Mouse (Mus musculus) liver, postnatal 0 days (tissue): ENCODE results near the gene Dnajc16.

Experiments
- CTCF ChIP-seq: sonication (generic); IDR thresholded peaks from 2 replicates; pipeline ENCODE4 v1.5.1; 2016; ENCODE audit warnings: antibody characterized with exemption, low read depth
- EP300 ChIP-seq: IDR thresholded peaks from 2 replicates; pipeline ENCODE4 v1.6.1; 2016; ENCODE audit warnings: antibody characterized with exemption, low read depth, mild to moderate bottlenecking

GRCm38 (mm10) chr4:141784835-141785234, 5.9 kb downstream of the Dnajc16 start:
- TF ChIP-seq EP300 (no peak), CTCF (no peak)
